Mouse (Mus musculus) liver, postnatal 0 days (tissue): Measurements from ENCODE around the gene Nagpa.

Source experiments
- CTCF ChIP-seq: sonication (generic); IDR thresholded peaks from 2 replicates; pipeline ENCODE4 v1.5.1; 2016; ENCODE audit warnings: antibody characterized with exemption, low read depth
- EP300 ChIP-seq: IDR thresholded peaks from 2 replicates; pipeline ENCODE4 v1.6.1; 2016; ENCODE audit warnings: antibody characterized with exemption, low read depth, mild to moderate bottlenecking

- TF ChIP-seq CTCF: no peak
- TF ChIP-seq EP300: no peak
These were observed 1.7 kb upstream of the Nagpa start for GRCm38 (mm10) chr16:5205431-5205970.
